Mouse (Mus musculus) G1E (cell line): ENCODE results near the gene Dennd1a.

ENCODE experiments used
- CTCF ChIP-seq: IDR thresholded peaks from 2 replicates; pipeline ENCODE4 v1.5.1; 2012; ENCODE audit warnings: low read depth, low read length, inconsistent platforms, mixed read lengths
- POLR2AphosphoS5 ChIP-seq: IDR thresholded peaks from 2 replicates; pipeline ENCODE4 v1.6.1; 2012; ENCODE audit warnings: low read depth, low read length, inconsistent platforms; ENCODE audit not compliant: insufficient replicate concordance

- TF ChIP-seq CTCF (no peak), POLR2AphosphoS5 (no peak)
These were observed 510.4 kb downstream of the Dennd1a start for GRCm38 (mm10) chr2:37776611-37777411.
